Mouse (Mus musculus): ENCODE results near the gene Cherp. TPM values are rescaled to one million over a fixed set of nuclear protein-coding genes. Genes with fewer than 3 reads are reported as not detected.

Cherp gene
- polyA plus RNA-seq, 1 experiment from 2014 or later, result 56.3 TPM

GRCm38 (mm10) chr8:72434952-72435351 lies 40.1 kb downstream of the Cherp start:
- Histone ChIP-seq H3K9ac (replicated peaks) (no peak overlapping the region), H3K27ac (no peak overlapping the region), H3K36me3 (no peaks in the 10 kb centered on the region), H3K9me3 (no peaks in the 10 kb centered on the region), H3K4me3 (replicated peaks) (no peak overlapping the region), H3K27me3 (no peaks in the 10 kb centered on the region), H3K4me2 (replicated peaks) (no peak overlapping the region), H3K4me1 (replicated peaks) (no peaks in the 10 kb centered on the region)
- ATAC-seq, result no peak
- 61% methylated on average over 2 of the region's 2 CpGs for WGBS

- no peaks in the 10 kb centered on the region for H3K36me3 ChIP-seq
- 56% methylated on average over 13 of the region's 13 CpGs for WGBS
- H3K4me1 ChIP-seq (replicated peaks), result no peaks in the 10 kb centered on the region
- no peak overlapping the region for H3K4me3 ChIP-seq (replicated peaks)
- H3K4me2 ChIP-seq (replicated peaks), result no peak overlapping the region
- H3K27me3 ChIP-seq, result no peaks in the 10 kb centered on the region
- no peaks in the 10 kb centered on the region for H3K9me3 ChIP-seq
- no peak overlapping the region for H3K9ac ChIP-seq (replicated peaks)
- ATAC-seq, result no peak
- H3K27ac ChIP-seq, result no peak overlapping the region
Measured at GRCm38 (mm10) chr8:72429676-72430075, 45.4 kb downstream of the Cherp start.

- WGBS, result 59% methylated on average over 1 of the region's 1 CpGs
- Histone ChIP-seq H3K4me3 (replicated peaks) (no peak overlapping the region), H3K4me1 (replicated peaks) (peaks cover 32% of the 10 kb centered on the region), H3K4me2 (replicated peaks) (no peak overlapping the region), H3K36me3 (peaks cover 5% of the 10 kb centered on the region; the same call in 1 of the 2 replicates), H3K9ac (replicated peaks) (no peak overlapping the region), H3K27me3 (no peaks in the 10 kb centered on the region), H3K27ac (no peak overlapping the region), H3K9me3 (no peaks in the 10 kb centered on the region)
- ATAC-seq, result no peak
Measured at GRCm38 (mm10) chr8:72422926-72423325, 52.1 kb downstream of the Cherp start.

GRCm38 (mm10) chr8:72421362-72422335 lies 53.4 kb downstream of the Cherp start, which contains the start of gene Eps15l1:
Gene Eps15l1 (minus strand): TSS chr8:72421460.
- H3K9ac ChIP-seq (replicated peaks), result peak within 1 kb of the TSS; percentile 94
- H3K4me2 ChIP-seq (replicated peaks), result peak within 1 kb of the TSS; percentile 75
- H3K4me1 ChIP-seq (replicated peaks), result peaks cover 45% of the 10 kb centered on the region
- no peaks in the 10 kb centered on the region for H3K9me3 ChIP-seq
- ATAC-seq, result peak; percentile 98
- under 1% methylated on average over 48 of the region's 48 CpGs for WGBS
- H3K4me3 ChIP-seq (replicated peaks), result peak within 1 kb of the TSS; percentile 91
- no peaks in the 10 kb centered on the region for H3K27me3 ChIP-seq
- peaks cover 5% of the 10 kb centered on the region; the same call in 1 of the 2 replicates for H3K36me3 ChIP-seq
- peak within 1 kb of the TSS; percentile 90 for H3K27ac ChIP-seq

GRCm38 (mm10) chr8:72420571-72421361 lies 54.3 kb downstream of the Cherp start:
- peak overlapping the region; percentile 94 for H3K9ac ChIP-seq (replicated peaks)
- no peaks in the 10 kb centered on the region for H3K9me3 ChIP-seq
- peak; percentile 81 for ATAC-seq
- peak overlapping the region; percentile 91 for H3K4me3 ChIP-seq (replicated peaks)
- no peaks in the 10 kb centered on the region for H3K27me3 ChIP-seq
- WGBS, result 1% methylated on average over 59 of the region's 73 CpGs
- H3K4me2 ChIP-seq (replicated peaks), result peak overlapping the region; percentile 75
- peaks cover 53% of the 10 kb centered on the region for H3K4me1 ChIP-seq (replicated peaks)
- peaks cover 5% of the 10 kb centered on the region; the same call in 1 of the 2 replicates for H3K36me3 ChIP-seq
- H3K27ac ChIP-seq, result peak overlapping the region; percentile 90

GRCm38 (mm10) chr8:72418073-72418472 lies 57.0 kb downstream of the Cherp start:
- no peak overlapping the region for H3K9ac ChIP-seq (replicated peaks)
- no peak overlapping the region for H3K4me3 ChIP-seq (replicated peaks)
- H3K4me2 ChIP-seq (replicated peaks), result no peak overlapping the region; the same call in 1 of the 2 replicates
- no peaks in the 10 kb centered on the region for H3K9me3 ChIP-seq
- no peak overlapping the region for H3K27ac ChIP-seq
- H3K27me3 ChIP-seq, result no peaks in the 10 kb centered on the region
- WGBS, result 95% methylated on average over 4 of the region's 4 CpGs
- H3K36me3 ChIP-seq, result peaks cover 7% of the 10 kb centered on the region; the same call in 1 of the 2 replicates
- ATAC-seq, result no peak
- H3K4me1 ChIP-seq (replicated peaks), result peaks cover 63% of the 10 kb centered on the region

GRCm38 (mm10) chr8:72415252-72415651 lies 59.8 kb downstream of the Cherp start:
- Histone ChIP-seq H3K9me3 (no peaks in the 10 kb centered on the region), H3K36me3 (peaks cover 10% of the 10 kb centered on the region; the same call in 1 of the 2 replicates), H3K4me2 (replicated peaks) (no peak overlapping the region), H3K9ac (replicated peaks) (no peak overlapping the region; the same call in 1 of the 2 replicates), H3K27me3 (no peaks in the 10 kb centered on the region), H3K4me3 (replicated peaks) (no peak overlapping the region), H3K27ac (no peak overlapping the region), H3K4me1 (replicated peaks) (peaks cover 56% of the 10 kb centered on the region)
- 83% methylated on average over 2 of the region's 2 CpGs for WGBS
- ATAC-seq, result no peak

GRCm38 (mm10) chr8:72413839-72414238 lies 61.2 kb downstream of the Cherp start:
- peaks cover 48% of the 10 kb centered on the region for H3K4me1 ChIP-seq (replicated peaks)
- no peak overlapping the region for H3K9ac ChIP-seq (replicated peaks)
- H3K27ac ChIP-seq, result no peak overlapping the region
- no peak overlapping the region for H3K4me3 ChIP-seq (replicated peaks)
- ATAC-seq, result no peak
- no peak overlapping the region for H3K4me2 ChIP-seq (replicated peaks)
- 93% methylated on average over 7 of the region's 7 CpGs for WGBS
- no peaks in the 10 kb centered on the region for H3K9me3 ChIP-seq
- peaks cover 8% of the 10 kb centered on the region; the same call in 1 of the 2 replicates for H3K36me3 ChIP-seq
- no peaks in the 10 kb centered on the region for H3K27me3 ChIP-seq

Small RNA genes lying within 50 kb of the gene (microRNA-seq; reads per million reads assigned to microRNA genes)
- 2.5 reads per million, percentile 7 among the genes with 10 or more reads in this experiment for gene Mir7068

Other genes with a start within 250 kb of the Cherp start
- 259 and 266 TPM in 2 replicates for gene Ap1m1, start 235.2 kb downstream of the Cherp start, polyA plus RNA-seq (2015; fragmentation: Nextera tagmentation; extraction: Ambion mirVana)
- gene Gm10282, start 170.0 kb downstream of the Cherp start, polyA plus RNA-seq (2015; fragmentation: Nextera tagmentation; extraction: Ambion mirVana), result 19.3 and 19.8 TPM in 2 replicates
- 2.7 and 4.3 TPM in 2 replicates for gene Klf2, start 156.2 kb downstream of the Cherp start, polyA plus RNA-seq (2015; fragmentation: Nextera tagmentation; extraction: Ambion mirVana)
- 69.2 and 72.1 TPM in 2 replicates for gene Eps15l1, start 53.8 kb downstream of the Cherp start, polyA plus RNA-seq (2015; fragmentation: Nextera tagmentation; extraction: Ambion mirVana)
- 0.75 and 1.7 TPM in 2 replicates for gene Calr3, start 31.4 kb downstream of the Cherp start, polyA plus RNA-seq (2015; fragmentation: Nextera tagmentation; extraction: Ambion mirVana)
- gene 1700030K09Rik, start 31.3 kb downstream of the Cherp start, polyA plus RNA-seq (2015; fragmentation: Nextera tagmentation; extraction: Ambion mirVana), result 17.5 and 18.8 TPM in 2 replicates
- gene Slc35e1, start 17.4 kb upstream of the Cherp start, polyA plus RNA-seq (2015; fragmentation: Nextera tagmentation; extraction: Ambion mirVana), result 9.0 and 11.9 TPM in 2 replicates
- 16.6 and 17.7 TPM in 2 replicates for gene Med26, start 73.0 kb upstream of the Cherp start, polyA plus RNA-seq (2015; fragmentation: Nextera tagmentation; extraction: Ambion mirVana)
- 129 and 135 TPM in 2 replicates for gene Smim7, start 95.9 kb upstream of the Cherp start, polyA plus RNA-seq (2015; fragmentation: Nextera tagmentation; extraction: Ambion mirVana)
- 15.5 and 16.0 TPM in 2 replicates for gene Tmem38a, start 96.8 kb upstream of the Cherp start, polyA plus RNA-seq (2015; fragmentation: Nextera tagmentation; extraction: Ambion mirVana)
- 0.45 and 0.70 TPM in 2 replicates for gene Nwd1, start 171.5 kb upstream of the Cherp start, polyA plus RNA-seq (2015; fragmentation: Nextera tagmentation; extraction: Ambion mirVana)
- 176 and 182 TPM in 2 replicates for gene Sin3b, start 248.1 kb upstream of the Cherp start, polyA plus RNA-seq (2015; fragmentation: Nextera tagmentation; extraction: Ambion mirVana)